Mouse (Mus musculus) layer of hippocampus, adult 6 months (tissue): ENCODE data around the gene Creg2. TPM values are rescaled to one million over a fixed set of nuclear protein-coding genes. Genes with fewer than 3 reads are reported as not detected.

Experiments
- long read RNA-seq, 2 experiments: library from polyadenylated mRNA; unstranded; transcript quantifications; one replicate each; pipeline ENCODE4 v2.0.0; 2019 to 2020
- polyA plus RNA-seq: library from polyadenylated mRNA; unstranded; fragments of <200 nt; fragmentation: Nextera tagmentation; gene quantifications from 2 replicates; pipeline ENCODE4 v1.2.3, GENCODE M21; 2021

Creg2 gene
- 27.5 and 28.4 TPM in 2 replicates for polyA plus RNA-seq
- long read RNA-seq, experiment 1, full-length matches to known transcripts = 169 of 188 reads
- long read RNA-seq, experiment 1, partial matches to known transcripts = 18 of 188 reads
- long read RNA-seq, experiment 1, other reads (novel, unspliced or antisense) = 1 of 188 reads
- long read RNA-seq, experiment 2, full-length matches to known transcripts = 420 of 435 reads
- long read RNA-seq, experiment 2, partial matches to known transcripts = 1 of 435 reads
- long read RNA-seq, experiment 2, other reads (novel, unspliced or antisense) = 14 of 435 reads

GRCm38 (mm10) chr1:39651241-39651548, at the start of gene Creg2:
Gene Creg2 (minus strand): TSS chr1:39651474.

GRCm38 (mm10) chr1:39577253-39577705, 74.0 kb downstream of the Creg2 start, which contains the start of gene Rnf149:
Gene Rnf149 (minus strand): TSS chr1:39577405.

Other genes with a start within 250 kb of the Creg2 start
- 3.9 and 4.0 TPM in 2 replicates for gene Tbc1d8, start 172.7 kb downstream of the Creg2 start, polyA plus RNA-seq
- 4.5 and 4.6 TPM in 2 replicates for gene Cnot11, start 116.5 kb downstream of the Creg2 start, polyA plus RNA-seq
- 7.6 and 8.2 TPM in 2 replicates for gene Rnf149, start 74.1 kb downstream of the Creg2 start, polyA plus RNA-seq
- 0.15 and 0.46 TPM in 2 replicates for gene Rfx8, start 69.5 kb upstream of the Creg2 start, polyA plus RNA-seq
- not detected in 2 replicates for gene Gm3646, start 153.9 kb upstream of the Creg2 start, polyA plus RNA-seq
- 2.7 TPM in 2 replicates for gene Map4k4, start 249.4 kb upstream of the Creg2 start, polyA plus RNA-seq